Mouse (Mus musculus): Measurements from ENCODE around the gene Foxp1.

Foxp1 gene

DNA sequence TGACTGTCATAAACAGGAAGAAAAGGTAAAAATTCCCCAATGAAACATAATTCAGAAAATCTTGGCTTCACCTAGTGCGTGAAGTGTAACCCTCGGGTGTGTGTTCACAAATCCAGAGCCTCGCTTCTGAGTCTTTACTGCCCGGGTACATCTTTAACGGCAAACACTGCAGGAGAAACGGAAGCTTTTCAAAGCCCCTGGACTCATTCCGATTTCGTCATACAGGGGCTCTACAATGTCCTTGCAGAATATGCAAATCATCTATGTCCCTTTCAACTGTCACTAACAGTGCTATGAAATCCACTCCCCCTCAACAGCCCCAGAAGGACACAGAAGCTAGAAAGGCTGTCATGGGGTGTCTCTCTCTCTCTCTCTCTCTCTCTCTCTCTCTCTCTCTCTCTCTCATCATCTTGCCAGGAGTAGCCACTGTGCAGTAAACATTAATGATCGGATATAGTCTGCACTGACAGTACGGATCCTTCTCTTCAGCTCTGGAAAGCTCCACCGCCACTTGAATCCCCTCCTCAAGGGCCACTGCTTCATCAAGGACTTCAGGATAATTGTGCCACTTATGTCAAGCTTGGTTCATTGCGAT, 331.4 kb downstream of the Foxp1 start:
- CTCF ChIA-PET = interaction anchor here (0.6 to 0.9 kb wide), 3 partner anchors 9 to 142 kb away, joined by 3 to 4 read pairs (median 3); no protein-coding TSS in a partner anchor

DNA sequence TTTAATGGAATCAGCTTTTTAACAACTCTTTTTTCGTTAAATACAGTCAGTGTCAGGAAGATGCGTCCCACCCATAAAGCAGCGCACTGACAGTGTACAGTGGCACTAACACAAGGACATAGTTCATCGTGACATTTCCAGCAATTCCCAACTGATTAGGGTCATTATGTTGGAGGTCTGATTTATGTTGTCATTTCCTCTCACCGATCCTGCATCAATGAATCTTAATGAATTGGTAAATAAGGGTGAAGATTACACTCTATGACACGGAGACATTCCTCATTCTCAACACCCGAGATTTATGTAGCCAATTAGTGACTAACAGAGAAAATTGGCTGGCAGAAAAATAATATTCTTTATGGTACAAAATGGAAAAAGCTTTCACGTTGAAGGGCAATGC, 332.6 kb downstream of the Foxp1 start:
- CTCF ChIA-PET = interaction anchor here (0.6 to 0.8 kb wide), 4 partner anchors 53 to 165 kb away, joined by 3 to 16 read pairs (median 4); no protein-coding TSS in a partner anchor

DNA sequence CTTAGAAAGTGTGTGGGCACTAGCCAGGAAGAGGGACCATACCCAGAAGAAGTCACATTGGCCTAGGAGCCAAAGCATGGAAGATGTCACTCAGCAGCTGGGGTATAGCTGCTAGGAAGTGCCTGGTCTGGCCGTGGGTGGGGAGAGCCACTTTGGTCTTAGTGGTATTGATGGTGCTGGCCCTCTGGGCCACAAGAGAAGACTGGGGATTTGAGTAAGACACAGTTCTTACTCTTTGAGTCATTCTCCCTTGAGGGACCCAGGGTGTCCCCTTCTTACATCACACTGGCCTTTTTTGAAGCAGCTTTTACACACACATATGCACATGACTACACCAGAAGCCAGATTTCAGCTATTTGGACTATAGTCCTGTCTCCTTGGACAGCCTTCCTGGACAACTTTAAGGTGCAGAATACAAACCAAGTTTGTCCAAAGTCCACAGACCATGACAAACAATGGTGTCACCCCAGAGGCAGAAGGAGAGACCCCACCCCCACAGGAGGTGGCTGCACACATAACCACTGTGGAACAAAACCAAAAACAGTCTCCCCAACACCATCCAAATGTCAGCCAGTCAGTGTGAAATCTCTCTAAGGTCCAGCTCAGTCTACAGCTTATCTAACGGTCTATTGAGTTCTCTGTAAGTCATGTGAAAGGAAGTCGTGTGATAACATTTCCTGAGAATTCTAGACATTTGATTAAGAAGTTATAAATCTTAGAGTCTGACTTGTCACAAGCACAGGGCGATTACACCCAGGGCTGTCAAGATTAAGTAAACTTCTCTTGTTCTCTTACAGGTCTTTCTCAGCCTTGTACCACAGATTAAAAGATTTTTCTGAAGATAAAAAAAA, 333.9 kb downstream of the Foxp1 start:
- CTCF ChIA-PET = interaction anchor here (0.5 kb wide), 1 partner anchor 415 kb away, joined by 3 read pairs; no protein-coding TSS in a partner anchor

DNA sequence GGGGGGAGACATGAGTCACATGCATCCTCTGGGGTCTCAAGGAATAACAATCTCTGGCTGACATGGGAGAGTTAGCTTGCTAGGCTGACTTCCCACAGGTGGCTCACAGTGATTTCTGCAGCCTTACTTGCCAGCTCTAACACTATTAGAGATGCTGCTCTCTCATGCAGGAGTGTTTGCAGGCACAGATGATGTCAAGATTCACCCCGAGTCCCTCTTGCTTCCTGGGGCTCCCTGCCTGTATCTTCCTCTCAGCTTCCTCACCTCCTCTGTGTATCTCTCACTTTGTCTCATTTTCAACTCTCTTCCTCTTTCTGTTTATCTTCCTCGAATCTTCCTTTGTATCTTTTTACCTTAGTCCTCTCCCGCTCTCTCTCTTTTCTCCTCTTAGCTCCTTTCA, 334.6 kb downstream of the Foxp1 start:
- CTCF ChIA-PET = interaction anchor here (0.5 kb wide), 1 partner anchor 415 kb away, joined by 3 read pairs; no protein-coding TSS in a partner anchor

DNA sequence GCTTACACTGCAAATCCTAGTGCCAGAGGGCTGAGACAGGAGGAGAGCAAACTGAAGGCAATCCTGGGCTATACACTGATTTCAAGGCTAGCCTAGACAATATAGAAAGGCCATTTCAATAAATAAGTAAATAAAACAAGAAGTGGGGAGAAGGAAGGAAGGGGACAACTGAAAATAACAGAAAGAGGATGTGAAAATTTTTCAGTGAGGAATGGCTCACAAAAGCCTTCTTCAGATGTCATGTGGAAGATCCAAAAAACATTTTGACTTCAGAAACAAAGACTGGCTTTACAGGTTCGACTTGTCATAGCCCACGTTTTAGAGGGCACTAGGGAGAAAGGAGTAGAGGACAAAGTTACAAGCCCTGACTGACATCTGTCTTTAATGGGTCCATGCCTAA, 335.1 kb downstream of the Foxp1 start:
- CTCF ChIA-PET = no interaction called here

DNA sequence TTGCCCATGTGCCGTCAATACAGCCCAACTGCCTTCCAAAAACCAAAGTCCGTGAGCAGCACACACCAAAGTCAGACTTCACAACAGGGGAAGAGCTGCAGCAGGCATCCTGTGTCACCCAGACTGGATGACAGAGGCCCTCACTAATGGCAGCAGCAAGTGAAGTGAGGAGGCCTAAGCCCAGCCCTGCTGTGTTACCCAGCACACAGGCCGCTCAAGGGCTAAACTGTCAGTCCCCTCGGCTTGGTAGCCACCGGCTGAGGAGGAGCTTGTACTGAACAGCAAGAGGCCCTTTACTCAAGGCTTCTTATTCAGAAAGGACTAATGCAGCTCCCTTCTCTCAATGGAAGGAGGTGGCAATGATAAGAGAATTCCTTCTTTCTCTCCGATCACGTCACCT, 336.0 kb downstream of the Foxp1 start:
- CTCF ChIA-PET = interaction anchor here (0.7 to 0.9 kb wide), 2 partner anchors 20 to 250 kb away, joined by 3 read pairs; no protein-coding TSS in a partner anchor

DNA sequence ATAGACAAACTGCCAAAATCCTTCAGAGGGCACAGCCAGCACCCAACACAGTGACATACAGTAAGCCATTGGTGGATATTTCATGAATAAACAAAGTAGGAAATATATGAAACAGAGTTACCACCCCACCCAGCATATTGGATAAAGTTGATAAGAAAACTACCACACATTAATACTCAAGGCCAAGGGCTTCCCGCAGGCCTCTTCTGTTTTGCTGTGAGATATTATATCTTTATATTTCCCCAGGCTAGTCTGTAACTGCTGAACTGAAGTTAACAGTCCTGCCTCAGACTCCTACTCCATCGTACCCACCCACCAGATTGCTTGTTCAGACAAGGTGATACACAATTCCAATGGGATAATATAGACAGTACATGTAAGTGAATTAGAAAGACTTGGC, 336.7 kb downstream of the Foxp1 start:
- CTCF ChIA-PET = interaction anchor here (0.7 kb wide), 1 partner anchor 21 kb away, joined by 3 read pairs; no protein-coding TSS in a partner anchor

DNA sequence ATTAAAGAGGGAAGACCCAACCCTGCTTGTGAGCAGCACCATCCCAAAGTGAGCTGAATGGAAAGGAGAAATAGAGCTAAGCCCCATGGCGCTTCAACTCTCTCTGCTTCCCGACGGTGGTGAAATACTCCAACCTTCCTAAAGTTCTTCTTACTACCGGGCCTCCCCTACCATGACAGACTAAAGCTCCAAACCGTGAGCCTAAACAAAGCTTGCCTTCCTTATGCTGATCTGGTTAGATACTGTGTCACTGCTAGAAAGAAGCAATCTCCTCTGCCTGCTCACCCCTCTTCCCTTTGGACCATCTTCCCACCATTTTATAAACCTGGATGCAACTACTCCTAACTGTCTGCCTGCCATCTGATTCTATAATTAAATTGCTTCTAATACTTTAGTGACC, 338.5 kb downstream of the Foxp1 start:
- CTCF ChIA-PET = interaction anchor here (0.6 to 1.0 kb wide), 2 partner anchors 135 to 489 kb away, joined by 3 read pairs; no protein-coding TSS in a partner anchor

DNA sequence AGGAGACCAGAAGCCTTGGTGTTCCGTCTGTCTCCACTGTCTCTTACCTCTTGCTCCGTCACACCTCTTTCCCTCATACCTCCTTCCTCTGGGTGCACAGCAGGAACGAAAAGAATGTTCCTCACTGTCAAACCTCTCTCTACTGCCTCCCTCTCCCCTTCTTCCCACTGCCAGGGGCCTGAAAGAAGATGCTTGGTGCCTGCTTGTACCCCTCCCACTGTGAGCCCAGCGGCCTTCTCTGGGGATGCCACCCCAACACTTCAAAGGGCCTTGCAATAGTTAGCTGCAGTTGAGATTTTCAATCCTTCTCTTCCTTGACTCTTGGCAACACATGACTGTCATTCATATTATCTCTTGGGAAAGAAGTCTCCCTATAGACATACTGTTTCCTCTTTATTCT, 339.7 kb downstream of the Foxp1 start:
- CTCF ChIA-PET = interaction anchor here (0.7 to 1.1 kb wide), 4 partner anchors 8 to 15 kb away, joined by 3 to 17 read pairs (median 4); no protein-coding TSS in a partner anchor

DNA sequence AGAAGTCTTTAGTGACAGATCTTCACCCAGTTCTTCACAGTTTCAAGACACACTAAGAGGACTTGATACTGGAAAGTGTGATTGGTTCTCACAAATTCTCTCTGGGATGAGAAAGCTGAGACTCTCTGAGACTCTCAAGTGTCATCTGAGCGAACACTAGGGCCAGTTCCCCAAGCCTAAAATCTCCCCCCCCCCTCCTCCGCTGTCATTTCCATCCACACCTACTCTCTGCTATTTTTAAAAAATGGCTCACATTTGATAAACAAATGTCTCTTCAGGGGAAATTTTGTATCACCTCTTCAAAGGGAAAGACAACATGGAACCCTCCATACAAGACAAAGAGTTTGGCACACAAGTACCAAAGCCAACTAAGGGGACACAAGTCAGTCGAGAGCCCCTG, 346.3 kb downstream of the Foxp1 start:
- CTCF ChIA-PET = interaction anchor here (0.6 to 0.7 kb wide), 2 partner anchors 37 to 260 kb away, joined by 4 to 5 read pairs; no protein-coding TSS in a partner anchor

DNA sequence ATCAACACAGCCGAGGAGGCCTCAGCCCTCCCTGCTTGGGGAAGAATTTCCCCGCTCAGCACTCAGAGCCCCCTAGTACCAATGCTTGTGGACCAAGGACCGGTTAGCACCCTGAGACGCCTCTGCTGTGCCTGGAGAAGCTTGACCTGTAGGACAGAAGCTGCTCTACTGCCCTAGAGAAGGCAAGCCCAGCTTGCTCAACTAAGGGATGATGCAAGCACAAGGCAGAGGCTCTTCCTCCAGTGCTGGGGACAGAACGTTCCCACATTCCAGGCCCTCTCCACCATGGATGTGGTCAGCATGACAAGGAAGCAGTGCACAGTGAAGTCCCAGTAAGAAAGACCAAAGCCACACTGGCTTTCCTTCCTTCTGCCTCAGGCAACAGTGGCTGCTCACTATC, 347.1 kb downstream of the Foxp1 start:
- CTCF ChIA-PET = interaction anchor here (0.6 to 0.7 kb wide), 2 partner anchors 36 to 261 kb away, joined by 4 to 5 read pairs; no protein-coding TSS in a partner anchor

DNA sequence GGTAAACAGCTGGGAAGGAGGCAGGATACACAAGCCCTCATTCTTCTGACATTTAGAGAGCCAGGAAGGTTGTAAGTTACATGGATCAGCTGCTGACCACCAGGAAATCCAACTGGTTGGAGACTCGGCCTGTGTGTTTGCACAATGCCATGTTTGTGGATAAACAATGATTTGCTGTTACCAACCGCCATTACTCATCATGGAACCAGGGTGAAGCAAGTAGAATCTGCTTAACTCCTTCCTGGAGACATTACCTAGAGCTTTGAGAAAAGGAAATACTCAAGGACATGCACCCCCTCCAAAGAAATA, 348.7 kb downstream of the Foxp1 start:
- CTCF ChIA-PET = no interaction called here

DNA sequence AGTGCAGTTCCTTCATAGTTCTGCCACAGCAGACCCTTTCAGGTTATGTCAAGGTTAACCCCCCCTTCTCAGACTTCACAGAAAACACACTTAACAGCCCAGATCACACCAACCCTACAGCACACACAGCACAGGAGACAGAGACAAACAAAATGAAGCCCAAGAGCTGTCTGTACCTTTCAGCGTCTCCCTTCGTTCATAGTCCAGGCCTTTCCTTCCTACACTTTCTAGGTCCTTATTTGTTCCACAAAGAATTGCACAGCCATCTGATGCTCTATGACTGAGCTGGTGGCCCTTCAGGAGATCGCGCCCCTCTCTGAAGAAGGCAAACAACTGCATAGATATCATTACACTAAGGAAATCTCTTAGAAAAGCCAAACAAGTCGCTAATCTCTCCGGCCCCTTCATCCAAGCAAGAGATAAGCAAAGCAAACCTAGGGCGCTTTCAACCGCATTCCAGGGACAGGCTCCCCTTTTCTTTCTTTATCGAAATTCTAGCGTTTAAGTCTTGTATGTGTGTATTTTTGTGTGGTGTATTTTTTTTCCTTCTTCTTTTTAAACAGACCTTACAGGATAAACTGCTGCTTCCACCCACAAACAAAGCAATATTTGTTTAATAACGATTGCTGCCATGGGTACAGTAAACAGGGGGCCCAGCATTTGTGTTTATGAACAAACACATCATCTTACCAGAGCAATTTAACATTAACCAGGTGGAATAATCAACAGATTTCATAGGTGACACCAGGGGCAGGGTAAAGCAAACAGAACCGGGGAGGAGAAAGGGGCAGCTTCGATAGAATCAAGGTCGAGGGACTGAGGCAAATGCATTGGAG, 349.2 kb downstream of the Foxp1 start:
- CTCF ChIA-PET = no interaction called here

DNA sequence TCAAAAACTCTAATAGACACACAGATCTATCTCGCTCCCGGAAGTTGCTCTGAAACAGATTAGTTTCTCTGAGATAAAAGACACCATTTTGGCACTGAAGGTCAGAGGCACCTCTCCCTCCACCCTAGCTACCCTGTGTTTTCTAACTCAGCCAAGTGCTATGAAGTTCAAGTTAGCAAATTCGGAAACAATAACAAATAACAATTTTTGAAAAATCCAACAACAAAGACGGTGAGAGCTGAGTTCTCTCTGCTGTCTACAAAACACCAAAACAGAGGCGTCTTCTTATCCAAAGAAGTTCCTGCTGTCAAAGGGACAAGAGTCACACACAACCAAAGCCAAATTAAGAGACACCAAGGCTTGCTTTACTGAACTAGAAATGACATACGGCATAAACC, 349.9 kb downstream of the Foxp1 start:
- CTCF ChIA-PET = no interaction called here

DNA sequence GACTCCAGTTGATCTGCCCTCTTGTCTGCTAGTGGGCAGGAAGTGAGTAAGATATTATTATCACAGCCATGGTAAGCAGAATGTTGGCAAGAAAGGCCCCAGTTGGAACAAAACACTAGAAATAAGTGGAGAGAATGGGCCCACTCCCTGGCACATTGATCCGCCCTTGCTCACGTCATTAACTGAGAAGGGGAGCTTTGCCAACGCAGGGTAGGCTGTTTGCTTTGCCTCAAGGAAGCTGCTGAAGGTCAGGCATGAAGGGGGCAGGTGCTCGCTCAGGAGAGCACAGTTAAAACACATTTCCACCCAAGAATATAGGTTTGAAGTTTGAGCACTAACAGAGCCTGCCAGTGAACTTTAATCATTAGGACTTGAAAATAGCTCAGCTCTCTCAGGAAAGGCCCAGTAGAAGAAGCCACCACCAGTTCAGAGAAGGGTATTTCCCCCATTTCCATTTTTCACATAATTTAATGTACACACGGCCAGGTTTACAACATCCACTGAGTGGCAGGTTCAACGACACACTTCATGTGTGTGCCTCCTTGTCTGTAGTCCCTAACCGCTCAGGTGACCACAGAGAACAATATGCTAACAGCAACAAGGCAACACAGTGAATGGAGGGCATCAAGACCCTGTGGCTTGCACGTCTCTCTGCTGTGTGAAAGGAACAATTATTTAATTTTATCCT, 350.5 kb downstream of the Foxp1 start:
- CTCF ChIA-PET = no interaction called here

DNA sequence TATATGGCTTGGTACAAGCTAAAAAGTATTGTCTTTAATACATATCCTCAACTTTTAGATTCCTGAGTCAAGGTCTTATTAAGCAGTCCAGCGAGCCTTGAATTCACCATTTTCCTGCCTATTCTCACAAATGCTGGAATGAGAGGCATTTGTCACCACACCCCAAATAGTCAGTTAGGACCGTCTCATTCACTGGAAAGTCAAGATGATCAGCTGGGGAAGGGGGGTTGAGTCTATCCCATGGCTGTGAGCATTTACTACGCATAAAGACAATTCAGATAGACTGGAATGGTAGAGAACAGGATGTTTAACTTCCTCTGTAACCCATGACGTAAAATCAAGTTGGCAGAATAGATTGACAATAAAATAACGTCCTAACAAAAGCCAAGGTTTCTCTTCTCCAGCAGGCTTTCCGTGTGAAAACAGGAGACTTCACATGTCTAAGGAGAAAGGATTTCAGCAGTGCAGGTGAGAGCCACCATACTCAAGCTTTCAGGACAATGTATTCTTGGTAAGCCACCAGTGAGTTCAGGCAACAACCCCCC, 351.2 kb downstream of the Foxp1 start:
- CTCF ChIA-PET = no interaction called here

DNA sequence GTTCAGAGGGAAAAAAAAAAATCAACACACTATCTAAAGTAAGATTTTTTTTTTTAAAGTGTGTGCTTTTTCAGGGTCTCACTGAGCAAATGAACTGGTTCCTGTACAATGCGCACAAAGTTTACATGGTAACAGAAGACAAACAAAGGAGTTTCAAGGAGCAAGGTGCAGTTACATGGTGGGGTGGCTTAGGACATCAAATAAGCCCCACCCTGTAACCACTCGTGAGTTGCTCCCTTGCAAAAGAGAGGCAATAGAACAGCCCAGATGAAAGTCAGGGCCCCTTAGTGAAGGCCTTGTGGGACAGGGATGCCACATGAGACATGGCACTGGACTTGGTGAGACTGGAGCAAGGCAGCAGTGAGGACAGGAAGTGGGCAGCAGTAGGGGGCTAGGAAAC, 353.8 kb downstream of the Foxp1 start:
- CTCF ChIA-PET = no interaction called here

DNA sequence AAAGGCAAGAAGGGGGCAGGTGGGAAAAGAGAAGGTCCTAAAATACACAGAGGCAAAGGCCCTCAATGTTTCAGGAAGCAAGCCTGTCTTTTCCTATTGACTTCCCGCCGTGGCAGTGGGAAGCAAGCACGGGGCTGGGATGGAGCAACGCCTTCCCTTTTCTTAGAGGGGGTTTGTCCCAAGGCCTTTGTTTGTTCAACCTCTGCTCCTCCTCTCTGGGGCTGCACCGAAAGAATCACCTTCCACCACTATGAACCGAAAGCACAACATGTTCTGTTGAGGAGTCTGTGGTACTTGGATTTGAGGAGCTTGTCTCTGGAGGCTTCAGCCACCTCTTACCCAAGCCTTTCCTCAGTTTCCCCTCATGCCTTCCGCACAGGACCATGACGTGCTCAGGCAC, 355.5 kb downstream of the Foxp1 start:
- CTCF ChIA-PET = interaction anchor here (0.6 kb wide), 1 partner anchor 15 kb away, joined by 4 read pairs; no protein-coding TSS in a partner anchor

DNA sequence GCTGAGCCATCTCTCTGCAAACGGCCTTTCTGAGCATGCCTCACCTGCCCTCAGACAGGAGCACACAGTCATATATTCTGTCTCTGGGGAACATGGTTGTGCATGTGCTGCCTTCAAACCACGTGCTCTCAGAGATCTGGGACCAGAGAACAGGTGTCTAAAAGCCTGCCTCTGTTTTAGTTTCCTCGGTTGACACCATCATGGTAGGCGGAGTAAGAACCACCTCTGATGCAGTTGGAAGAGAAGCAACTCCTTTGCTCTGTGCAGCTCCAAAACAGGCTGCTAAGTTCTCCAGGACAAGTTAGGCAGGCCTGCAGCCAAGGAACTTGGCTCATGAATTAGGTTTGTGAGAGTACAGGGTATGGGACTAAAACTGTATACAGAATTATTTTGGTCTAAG, 356.4 kb downstream of the Foxp1 start:
- CTCF ChIA-PET = no interaction called here

DNA sequence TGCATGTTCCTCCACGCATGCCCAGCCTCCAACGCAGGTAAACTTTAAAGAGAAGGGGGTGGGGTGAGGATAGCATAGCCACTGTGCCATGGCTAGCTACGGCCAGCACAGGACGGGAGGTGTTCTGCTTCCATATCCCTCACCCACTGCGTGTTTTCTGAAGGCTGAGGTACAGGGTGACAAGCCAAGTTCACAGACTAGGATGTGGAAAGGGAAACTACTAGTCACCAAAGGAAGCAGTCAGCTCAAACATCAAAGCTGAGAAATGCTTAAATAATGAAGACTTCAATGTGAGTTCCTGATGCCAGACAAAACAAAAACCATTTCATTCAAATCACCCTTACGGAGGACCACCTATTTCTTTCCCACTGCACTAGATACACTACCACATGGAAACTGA, 357.8 kb downstream of the Foxp1 start:
- CTCF ChIA-PET = no interaction called here

DNA sequence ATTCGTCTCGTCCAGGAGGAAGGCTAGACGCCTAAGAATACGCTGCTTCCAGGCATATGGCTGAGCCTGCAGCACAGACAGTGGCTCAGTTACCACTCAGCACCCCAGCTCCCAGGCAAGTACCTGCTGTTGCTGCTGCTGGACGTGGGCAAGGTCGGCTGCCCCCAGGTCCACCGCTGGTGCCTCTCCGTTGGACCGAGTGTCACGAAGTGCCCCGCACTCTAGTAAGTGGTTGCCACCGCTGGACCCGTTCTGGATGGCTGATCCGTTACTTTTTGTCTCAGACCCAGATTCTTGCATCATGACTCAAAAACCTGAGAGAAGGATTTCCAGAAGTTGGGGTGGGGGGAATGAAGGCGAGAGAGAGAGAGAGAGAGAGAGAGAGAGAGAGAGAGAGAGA, 359.8 kb downstream of the Foxp1 start:
- CTCF ChIA-PET = interaction anchor here (0.6 kb wide), 1 partner anchor 160 kb away, joined by 4 read pairs; no protein-coding TSS in a partner anchor
